8 mouse cellular contexts compared by ENCODE assay signal in genomic region chr10:66953248-66953975, GRCm38 (mm10).
DNase-seq lines count a peak whose midpoint lies in the region; ATAC-seq and TF ChIP-seq lines count a peak whose summit lies in the region.
"Had no signal": no experiment of that assay in that cellular context is flagged by ENCODE, and none has a peak within 500 bp of the region (broad histone marks: within the 10 kb centered on the region; RNA-seq: fewer than 3 reads in every experiment).

No protein-coding gene starts in this region.

- no peak for TF ChIP-seq CTCF in liver, postnatal 0 days (IDR thresholded peaks at IDR 0.05; ENCODE audit: low read depth)

- H3K9ac ChIP-seq in liver, postnatal 0 days (replicated peaks): no peak overlapping the region
- no peak overlapping the region for H3K9ac ChIP-seq in liver, embryonic 11.5 days (ENCODE audit: low read depth, low read length)
- H3K9ac ChIP-seq: hindbrain, embryonic 14.5 days had no signal

- no peaks in the 10 kb centered on the region for H3K9me3 ChIP-seq in liver, postnatal 0 days (ENCODE audit: low read length)
- H3K9me3 ChIP-seq in liver, embryonic 11.5 days (ENCODE audit: control insufficient read depth, low read length): no peaks in the 10 kb centered on the region

- H3K36me3 ChIP-seq in liver, postnatal 0 days (replicated peaks; ENCODE audit: insufficient read depth, low read length): no peaks in the 10 kb centered on the region
- H3K36me3 ChIP-seq in liver, embryonic 11.5 days (ENCODE audit: control insufficient read depth, insufficient read depth, low read length): no peaks in the 10 kb centered on the region

- ATAC-seq in liver, postnatal 0 days: no peak
- ATAC-seq in liver, embryonic 11.5 days (replicated peaks; ENCODE audit: low FRiP score): no peak

- H3K27me3 ChIP-seq in liver, postnatal 0 days (ENCODE audit: insufficient read depth, low read length): no peaks in the 10 kb centered on the region
- H3K27me3 ChIP-seq in liver, embryonic 11.5 days (replicated peaks; ENCODE audit: control insufficient read depth, insufficient read depth, low read length): no peaks in the 10 kb centered on the region

- DNase-seq in liver, postnatal 0 days: no peak
- no peak for DNase-seq in liver, embryonic 11.5 days (ENCODE audit: low spot score)
- DNase-seq in CD4-positive helper T cell, adult 2 months (ENCODE audit: low read depth, low spot score): peak; percentile 90
- peak; percentile 81 for DNase-seq in T-cell, adult 2 months (ENCODE audit: low spot score)
- DNase-seq in naive thymus-derived CD4-positive, alpha-beta T cell, adult 2 months (ENCODE audit: low read depth): peak; percentile 84
- no peak for DNase-seq in ovary, postnatal 10 days (ENCODE audit: low spot score)
- no peak for DNase-seq in left cerebral cortex, adult 9 months (ENCODE audit: low spot score in 2 of 2)

- H3K4me1 ChIP-seq in liver, postnatal 0 days (ENCODE audit: insufficient read depth): 0 out of 2 replicates have a peak, but pooled peaks cover 3% of the 10 kb centered on the region
- H3K4me1 ChIP-seq in liver, embryonic 11.5 days (replicated peaks; ENCODE audit: control insufficient read depth, insufficient read depth, low read length): no peaks in the 10 kb centered on the region

- 49% methylated on average over 10 of the region's 10 CpGs for WGBS in liver, postnatal 0 days (ENCODE audit: insufficient replicate concordance)
- WGBS in liver, embryonic 11.5 days: 72% methylated on average over 10 of the region's 10 CpGs

- 0 out of 2 replicates have a peak overlapping the region, but pooled peaks have one; percentile 10 for H3K4me2 ChIP-seq in liver, postnatal 0 days (ENCODE audit: low read depth, low read length)
- no peak overlapping the region for H3K4me2 ChIP-seq in liver, embryonic 11.5 days
- H3K4me2 ChIP-seq: hindbrain, embryonic 14.5 days had no signal

- 0 out of 2 replicates have a peak overlapping the region, but pooled peaks have one; percentile 0 for H3K27ac ChIP-seq in liver, postnatal 0 days (ENCODE audit: low read depth)
- H3K27ac ChIP-seq in liver, embryonic 11.5 days (ENCODE audit: low read depth, low read length): no peak overlapping the region
- H3K27ac ChIP-seq: hindbrain, embryonic 14.5 days had no signal

- H3K4me3 ChIP-seq in liver, postnatal 0 days (ENCODE audit: low read depth, low read length): no peak overlapping the region
- no peak overlapping the region for H3K4me3 ChIP-seq in liver, embryonic 11.5 days (ENCODE audit: low read depth, low read length)

- TF ChIP-seq EP300 in liver, postnatal 0 days (IDR thresholded peaks at IDR 0.05; ENCODE audit: low read depth): no peak

Comparison
In these comparisons a context has a peak if more than half of its experiments do, and no peak if none do; other contexts are left out.
1. DNase-seq: peak in CD4-positive helper T cell, adult 2 months (single experiment), T-cell, adult 2 months (single experiment) and naive thymus-derived CD4-positive, alpha-beta T cell, adult 2 months (single experiment); none in liver, postnatal 0 days (single experiment), liver, embryonic 11.5 days (single experiment), ovary, postnatal 10 days (single experiment) and left cerebral cortex, adult 9 months (0 of 2).